Mouse (Mus musculus): Measurements from ENCODE around the gene Sprr4. TPM values are rescaled to one million over a fixed set of nuclear protein-coding genes. Genes with fewer than 3 reads are reported as not detected.

The Sprr4 gene
- polyA plus RNA-seq, 1 experiment, result not detected

- WGBS, result 92% methylated on average over 2 of the region's 2 CpGs
These were observed 30.2 kb downstream of the Sprr4 start for GRCm38 (mm10) chr3:92470111-92470510.

GRCm38 (mm10) chr3:92467424-92467823, 32.9 kb downstream of the Sprr4 start:
- Histone ChIP-seq H3K4me1 (ENCODE audit: control insufficient read depth, insufficient read depth, low read length) (no peaks in the 10 kb centered on the region), H3K4me3 (ENCODE audit: insufficient read depth, low read depth, low read length) (no peak overlapping the region), H3K27ac (ENCODE audit: insufficient read depth, low read depth, low read length) (no peak overlapping the region)
- TF ChIP-seq POLR2A (IDR thresholded peaks at IDR 0.05; ENCODE audit: insufficient read depth, low read depth, low read length), result no peak
- no peak for TF ChIP-seq CTCF (IDR thresholded peaks at IDR 0.05; ENCODE audit: insufficient read depth, low read depth, low read length)

More at GRCm38 (mm10) chr3:92470111-92470510, 30.2 kb downstream of the Sprr4 start:
- TF ChIP-seq CTCF (IDR thresholded peaks at IDR 0.05; ENCODE audit: insufficient read depth, low read depth, low read length), result no peak
- TF ChIP-seq POLR2A (IDR thresholded peaks at IDR 0.05; ENCODE audit: insufficient read depth, low read depth, low read length), result no peak
- no peak overlapping the region for H3K27ac ChIP-seq (ENCODE audit: insufficient read depth, low read depth, low read length)
- no peaks in the 10 kb centered on the region for H3K4me1 ChIP-seq (ENCODE audit: control insufficient read depth, insufficient read depth, low read length)
- no peak overlapping the region for H3K4me3 ChIP-seq (ENCODE audit: insufficient read depth, low read depth, low read length)

GRCm38 (mm10) chr3:92466576-92466975, 33.7 kb downstream of the Sprr4 start:
- TF ChIP-seq POLR2A (IDR thresholded peaks at IDR 0.05; ENCODE audit: insufficient read depth, low read depth, low read length), result no peak
- no peak for TF ChIP-seq CTCF (IDR thresholded peaks at IDR 0.05; ENCODE audit: insufficient read depth, low read depth, low read length)
- Histone ChIP-seq H3K4me3 (ENCODE audit: insufficient read depth, low read depth, low read length) (no peak overlapping the region), H3K27ac (ENCODE audit: insufficient read depth, low read depth, low read length) (no peak overlapping the region), H3K4me1 (ENCODE audit: control insufficient read depth, insufficient read depth, low read length) (no peaks in the 10 kb centered on the region)
- 89% methylated on average over 1 of the region's 1 CpGs for WGBS

- whole genome bisulfite sequencing, result 85% methylated on average over 2 of the region's 2 CpGs
- H3K27ac ChIP-seq (ENCODE audit: insufficient read depth, low read depth, low read length), result no peak within 1 kb of the TSS
- no peaks in the 10 kb centered on the region for H3K4me1 ChIP-seq (ENCODE audit: control insufficient read depth, insufficient read depth, low read length)
- no peak within 1 kb of the TSS for H3K4me3 ChIP-seq (ENCODE audit: insufficient read depth, low read depth, low read length)
- TF ChIP-seq CTCF (IDR thresholded peaks at IDR 0.05; ENCODE audit: insufficient read depth, low read depth, low read length), result no peak
- no peak for TF ChIP-seq POLR2A (IDR thresholded peaks at IDR 0.05; ENCODE audit: insufficient read depth, low read depth, low read length)
These were observed 41.7 kb downstream of the Sprr4 start, which contains the start of gene Sprr3 for GRCm38 (mm10) chr3:92458620-92459019. TSS of gene Sprr3 (minus strand) at chr3:92458720.

- TF ChIP-seq POLR2A (IDR thresholded peaks at IDR 0.05; ENCODE audit: insufficient read depth, low read depth, low read length), result no peak
- no peak for TF ChIP-seq CTCF (IDR thresholded peaks at IDR 0.05; ENCODE audit: insufficient read depth, low read depth, low read length)
- 94% methylated on average over 5 of the region's 5 CpGs for WGBS
These were observed 45.1 kb downstream of the Sprr4 start for GRCm38 (mm10) chr3:92455151-92455550.

More at GRCm38 (mm10) chr3:92455151-92455550, 45.1 kb downstream of the Sprr4 start:
- Histone ChIP-seq H3K4me1 (ENCODE audit: control insufficient read depth, insufficient read depth, low read length) (no peaks in the 10 kb centered on the region), H3K4me3 (ENCODE audit: insufficient read depth, low read depth, low read length) (no peak overlapping the region), H3K27ac (ENCODE audit: insufficient read depth, low read depth, low read length) (no peak overlapping the region)

Other genes starting within 250 kb of the Sprr4 start
- gene Sprr2a3, start 215.1 kb downstream of the Sprr4 start, polyA plus RNA-seq (2012; ENCODE audit: insufficient read depth, insufficient read length, low replicate concordance, missing spikeins), result not detected in 2 replicates
- not detected in 2 replicates for gene Sprr2b, start 183.9 kb downstream of the Sprr4 start, polyA plus RNA-seq (2012; ENCODE audit: insufficient read depth, insufficient read length, low replicate concordance, missing spikeins)
- not detected in 2 replicates for gene Sprr2d, start 161.4 kb downstream of the Sprr4 start, polyA plus RNA-seq (2012; ENCODE audit: insufficient read depth, insufficient read length, low replicate concordance, missing spikeins)
- not detected in 2 replicates for gene Sprr2e, start 148.3 kb downstream of the Sprr4 start, polyA plus RNA-seq (2012; ENCODE audit: insufficient read depth, insufficient read length, low replicate concordance, missing spikeins)
- gene Sprr2f, start 135.3 kb downstream of the Sprr4 start, polyA plus RNA-seq (2012; ENCODE audit: insufficient read depth, insufficient read length, low replicate concordance, missing spikeins), result not detected in 2 replicates
- gene Sprr2h, start 114.8 kb downstream of the Sprr4 start, polyA plus RNA-seq (2012; ENCODE audit: insufficient read depth, insufficient read length, low replicate concordance, missing spikeins), result not detected in 2 replicates
- not detected in 2 replicates for gene Sprr2i, start 92.5 kb downstream of the Sprr4 start, polyA plus RNA-seq (2012; ENCODE audit: insufficient read depth, insufficient read length, low replicate concordance, missing spikeins)
- gene Sprr2j-ps, start 82.4 kb downstream of the Sprr4 start, polyA plus RNA-seq (2012; ENCODE audit: insufficient read depth, insufficient read length, low replicate concordance, missing spikeins), result not detected in 2 replicates
- not detected in 2 replicates for gene Gm9774, start 71.1 kb downstream of the Sprr4 start, polyA plus RNA-seq (2012; ENCODE audit: insufficient read depth, insufficient read length, low replicate concordance, missing spikeins)
- gene Sprr2k, start 67.9 kb downstream of the Sprr4 start, polyA plus RNA-seq (2012; ENCODE audit: insufficient read depth, insufficient read length, low replicate concordance, missing spikeins), result not detected in 2 replicates
- gene Sprr1b, start 61.7 kb downstream of the Sprr4 start, polyA plus RNA-seq (2012; ENCODE audit: insufficient read depth, insufficient read length, low replicate concordance, missing spikeins), result not detected in 2 replicates
- gene Sprr3, start 41.8 kb downstream of the Sprr4 start, polyA plus RNA-seq (2012; ENCODE audit: insufficient read depth, insufficient read length, low replicate concordance, missing spikeins), result not detected in 2 replicates
- not detected in 2 replicates for gene Sprr1a, start 14.6 kb downstream of the Sprr4 start, polyA plus RNA-seq (2012; ENCODE audit: insufficient read depth, insufficient read length, low replicate concordance, missing spikeins)
- not detected in 2 replicates for gene 2310046K23Rik, start 34.0 kb upstream of the Sprr4 start, polyA plus RNA-seq (2012; ENCODE audit: insufficient read depth, insufficient read length, low replicate concordance, missing spikeins)
- gene Ivl, start 73.2 kb upstream of the Sprr4 start, polyA plus RNA-seq (2012; ENCODE audit: insufficient read depth, insufficient read length, low replicate concordance, missing spikeins), result not detected in 2 replicates
- not detected in 2 replicates for gene Smcp, start 88.5 kb upstream of the Sprr4 start, polyA plus RNA-seq (2012; ENCODE audit: insufficient read depth, insufficient read length, low replicate concordance, missing spikeins)
- gene 2210017I01Rik, start 107.0 kb upstream of the Sprr4 start, polyA plus RNA-seq (2012; ENCODE audit: insufficient read depth, insufficient read length, low replicate concordance, missing spikeins), result not detected in 2 replicates
- gene Lce6a, start 121.2 kb upstream of the Sprr4 start, polyA plus RNA-seq (2012; ENCODE audit: insufficient read depth, insufficient read length, low replicate concordance, missing spikeins), result not detected in 2 replicates
- not detected in 2 replicates for gene Lce1a1, start 147.8 kb upstream of the Sprr4 start, polyA plus RNA-seq (2012; ENCODE audit: insufficient read depth, insufficient read length, low replicate concordance, missing spikeins)
- gene Lce1b, start 156.4 kb upstream of the Sprr4 start, polyA plus RNA-seq (2012; ENCODE audit: insufficient read depth, insufficient read length, low replicate concordance, missing spikeins), result not detected in 2 replicates
- gene Lce1a2, start 169.8 kb upstream of the Sprr4 start, polyA plus RNA-seq (2012; ENCODE audit: insufficient read depth, insufficient read length, low replicate concordance, missing spikeins), result not detected in 2 replicates
- not detected in 2 replicates for gene Lce1c, start 178.8 kb upstream of the Sprr4 start, polyA plus RNA-seq (2012; ENCODE audit: insufficient read depth, insufficient read length, low replicate concordance, missing spikeins)
- not detected in 2 replicates for gene Lce1d, start 186.7 kb upstream of the Sprr4 start, polyA plus RNA-seq (2012; ENCODE audit: insufficient read depth, insufficient read length, low replicate concordance, missing spikeins)
- not detected in 2 replicates for gene Lce1e, start 208.6 kb upstream of the Sprr4 start, polyA plus RNA-seq (2012; ENCODE audit: insufficient read depth, insufficient read length, low replicate concordance, missing spikeins)
- not detected in 2 replicates for gene Lce1f, start 219.9 kb upstream of the Sprr4 start, polyA plus RNA-seq (2012; ENCODE audit: insufficient read depth, insufficient read length, low replicate concordance, missing spikeins)
- not detected in 2 replicates for gene Gm38119, start 238.6 kb upstream of the Sprr4 start, polyA plus RNA-seq (2012; ENCODE audit: insufficient read depth, insufficient read length, low replicate concordance, missing spikeins)

Measured in olfactory bulb, adult 2 months (tissue).